Mouse (Mus musculus) lung, adult 2 months (tissue): ENCODE measurements around the gene Rtn4rl1.

Source experiments
- CTCF ChIP-seq: fragments of 200-500 bp; IDR thresholded peaks from 2 replicates; pipeline ENCODE4 v1.5.1; 2011; ENCODE audit warnings: mild to moderate bottlenecking, low read length, control low read depth; ENCODE audit not compliant: insufficient read depth
- POLR2A ChIP-seq: fragments of 200-500 bp; IDR thresholded peaks from 2 replicates; pipeline ENCODE4 v1.6.1; 2011; ENCODE audit warnings: low read depth, mild to moderate bottlenecking, control low read depth, low read length, borderline replicate concordance; ENCODE audit errors: extremely low read depth

GRCm38 (mm10) chr11:75259996-75260561 lies 66.5 kb downstream of the Rtn4rl1 start:
- no peak for TF ChIP-seq POLR2A
- TF ChIP-seq CTCF, result no peak
